Mouse (Mus musculus): ENCODE data around the gene Sytl3.
A peak's percentile ranks its signal among the peaks of the same experiment; 100 is the strongest.

Gene Sytl3

DNA sequence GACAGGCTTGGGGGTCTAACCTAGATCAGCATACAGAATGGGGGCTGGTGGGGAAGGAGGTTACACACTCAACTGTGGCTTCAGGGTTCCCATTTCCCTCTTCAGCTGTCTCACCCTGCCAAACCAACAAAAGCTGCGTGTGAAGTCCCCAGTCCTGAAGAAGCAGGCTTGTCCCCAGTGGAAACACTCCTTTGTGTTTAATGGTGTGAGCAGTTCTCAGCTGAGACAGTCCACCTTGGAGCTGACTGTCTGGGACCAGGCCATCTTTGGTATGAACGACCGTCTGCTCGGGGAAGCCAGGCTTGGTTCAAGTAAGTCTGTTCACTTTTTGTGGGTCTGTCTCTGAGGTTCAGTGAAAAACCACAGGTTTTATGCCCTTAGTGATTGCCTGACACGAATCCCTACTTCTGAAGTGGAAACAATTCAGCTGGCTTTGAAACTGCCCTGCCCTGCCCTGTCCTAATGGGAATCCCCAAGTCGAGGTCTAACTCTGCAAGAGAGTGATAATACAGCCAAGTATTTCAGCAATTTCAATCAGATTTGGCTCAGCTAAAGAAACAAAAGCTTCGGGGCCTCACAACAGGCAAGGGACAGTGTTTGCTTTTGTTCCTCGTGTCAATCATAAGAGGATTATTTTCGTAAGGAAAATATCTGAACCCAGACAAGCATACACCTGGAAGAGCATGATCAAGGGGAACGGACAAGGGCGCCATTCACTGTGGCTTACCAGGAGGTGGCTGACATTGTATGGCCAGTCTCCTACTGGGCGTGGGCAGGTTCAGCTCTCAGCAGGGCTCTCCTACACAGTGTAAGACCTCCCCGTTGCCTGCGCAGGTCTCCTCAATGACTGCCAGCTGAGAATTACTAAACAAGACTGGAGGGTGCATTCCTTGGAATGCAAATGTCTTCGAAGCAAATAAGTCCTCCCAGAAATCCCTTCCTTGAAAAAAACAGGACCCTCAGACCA, 77.7 kb downstream of the Sytl3 start:
- DNase-seq (ENCODE audit: low spot score in 2 of 2), result no peak

DNA sequence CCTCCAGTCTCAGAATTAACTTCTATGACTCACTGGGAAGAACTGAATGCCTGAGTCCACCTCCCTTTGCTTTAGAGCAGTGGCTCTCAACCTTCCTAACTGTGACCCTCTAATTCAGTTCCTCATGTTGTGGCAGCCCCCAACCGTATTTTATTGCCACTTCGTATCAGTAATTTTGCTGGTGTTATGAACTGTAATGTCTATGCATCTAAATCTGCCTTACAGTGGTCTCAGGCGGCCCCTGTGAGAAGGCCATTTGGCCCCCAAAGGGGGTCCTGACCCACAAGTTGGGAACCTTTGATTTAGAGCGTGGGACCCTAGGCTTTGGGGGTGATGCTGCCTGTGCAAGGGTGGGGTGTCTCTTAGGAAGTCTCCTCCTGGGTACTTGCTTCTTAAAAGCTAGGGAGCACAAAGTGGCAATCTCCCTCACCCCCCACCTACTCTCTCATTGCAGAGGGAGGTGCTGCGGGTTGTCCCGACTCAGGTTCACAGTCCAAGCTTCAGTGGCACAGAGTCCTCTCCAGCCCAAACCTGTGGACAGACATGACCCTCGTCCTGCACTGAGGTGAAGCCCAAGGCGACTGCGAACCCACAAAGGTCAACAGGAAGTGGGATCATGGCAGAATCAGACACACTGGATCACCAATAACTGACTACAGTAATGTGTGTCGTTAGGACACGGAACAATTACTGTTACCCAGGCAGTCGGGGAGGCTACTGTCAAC, 78.5 kb downstream of the Sytl3 start:
- no peak for DNase-seq (ENCODE audit: low spot score in 2 of 2)

DNA sequence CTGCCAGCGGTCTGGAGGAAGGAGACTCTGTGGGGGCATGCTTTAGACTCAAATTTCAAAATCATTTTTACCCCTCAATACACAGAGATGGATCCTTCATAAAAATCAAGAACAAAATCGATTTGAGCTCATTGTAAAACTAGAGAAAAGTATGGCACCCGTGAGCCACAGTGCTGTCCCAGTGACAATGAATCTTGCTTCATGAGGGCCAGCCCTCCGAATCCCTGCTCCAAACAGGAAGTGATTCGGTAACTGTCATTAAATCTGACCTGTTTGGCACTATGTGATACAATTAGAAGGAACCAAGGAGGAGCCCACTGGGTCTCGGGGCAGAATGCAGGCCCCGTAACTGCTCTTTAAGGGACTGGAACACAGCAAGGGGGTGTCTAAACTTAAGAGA, 79.9 kb downstream of the Sytl3 start:
- no peak for DNase-seq (ENCODE audit: low spot score in 2 of 2)

DNA sequence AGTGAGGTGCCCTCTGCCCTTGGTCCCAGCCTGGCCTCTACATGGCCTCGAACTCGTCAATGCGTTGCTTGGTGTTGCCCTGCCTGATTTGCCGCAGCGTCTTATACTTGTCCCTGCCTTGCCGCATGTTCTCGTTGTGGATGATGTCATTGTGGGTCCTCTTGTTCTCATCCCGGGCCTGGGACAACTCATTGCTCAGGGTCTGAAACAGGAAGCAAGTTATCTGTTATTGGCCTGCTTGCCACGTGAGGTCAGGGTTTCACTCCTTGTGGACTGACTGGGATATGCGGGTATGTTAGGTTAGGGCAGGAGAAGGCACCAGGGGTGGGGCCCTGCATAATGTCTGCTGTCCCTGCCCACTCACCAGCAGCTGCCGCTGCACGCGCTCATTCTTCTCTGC, 80.4 kb downstream of the Sytl3 start:
- peak in 1 of 2 experiments; percentile 22 for DNase-seq (ENCODE audit: low spot score in 2 of 2)

DNA sequence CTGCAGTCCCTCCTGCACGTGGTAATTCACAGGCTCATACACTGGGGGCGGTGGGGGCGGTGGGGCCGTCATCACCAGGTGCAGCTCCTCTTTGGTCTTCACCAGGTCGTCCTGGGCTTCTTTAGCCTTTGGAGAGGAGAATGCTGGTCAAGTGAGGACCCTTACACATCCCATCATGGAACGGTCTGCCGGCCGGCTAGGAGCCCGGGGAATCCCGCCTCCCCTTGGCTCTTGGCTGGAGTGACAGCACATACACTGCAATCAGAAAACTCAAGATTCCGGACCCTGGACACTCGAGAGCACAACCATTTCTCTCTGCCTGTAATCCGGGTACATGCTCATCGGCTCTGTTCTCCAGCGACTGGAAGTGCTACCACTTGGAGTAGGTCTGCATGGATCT, 80.9 kb downstream of the Sytl3 start:
- DNase-seq (ENCODE audit: low spot score in 2 of 2), result no peak

DNA sequence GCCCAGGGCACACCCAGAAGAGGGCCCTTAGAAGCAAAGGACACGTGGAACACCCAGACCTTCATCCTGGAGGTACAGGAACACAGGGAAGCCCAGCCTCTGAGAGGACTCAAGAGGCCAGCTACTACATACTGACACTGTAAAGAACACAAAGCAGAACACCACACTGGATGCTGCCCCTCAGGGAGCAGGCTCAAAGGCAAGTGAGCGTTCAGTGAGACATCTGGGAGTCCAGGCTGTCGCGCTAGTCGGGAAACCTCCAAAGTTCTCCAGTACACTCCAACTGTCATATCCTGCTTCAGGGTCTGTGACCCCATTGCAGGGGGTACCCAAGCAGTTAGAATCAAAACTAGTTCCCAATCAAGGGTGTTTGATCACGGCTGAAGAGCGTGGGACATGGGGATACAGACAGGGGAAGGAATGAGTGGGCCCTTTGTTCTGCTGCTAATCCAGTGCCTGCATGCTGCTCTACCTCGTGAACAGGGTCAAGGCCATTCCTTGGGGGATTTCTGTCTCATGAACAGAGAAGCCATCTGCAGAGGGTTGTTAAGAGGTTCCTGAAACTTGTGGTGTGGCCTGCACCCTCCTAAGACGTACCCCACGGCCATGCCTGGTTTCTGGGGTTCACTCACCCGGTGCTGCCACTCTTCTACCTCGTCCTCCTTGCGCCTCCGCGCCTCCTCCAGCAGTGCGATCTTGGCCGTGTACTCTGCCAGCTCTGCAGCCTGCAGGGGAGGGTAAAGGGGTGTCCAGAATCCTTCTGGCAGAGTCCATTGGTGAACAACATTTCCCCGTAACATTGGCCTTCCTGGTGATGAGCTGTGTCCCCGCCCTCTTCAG, 81.7 kb downstream of the Sytl3 start:
- no peak for DNase-seq (ENCODE audit: low spot score in 2 of 2)

DNA sequence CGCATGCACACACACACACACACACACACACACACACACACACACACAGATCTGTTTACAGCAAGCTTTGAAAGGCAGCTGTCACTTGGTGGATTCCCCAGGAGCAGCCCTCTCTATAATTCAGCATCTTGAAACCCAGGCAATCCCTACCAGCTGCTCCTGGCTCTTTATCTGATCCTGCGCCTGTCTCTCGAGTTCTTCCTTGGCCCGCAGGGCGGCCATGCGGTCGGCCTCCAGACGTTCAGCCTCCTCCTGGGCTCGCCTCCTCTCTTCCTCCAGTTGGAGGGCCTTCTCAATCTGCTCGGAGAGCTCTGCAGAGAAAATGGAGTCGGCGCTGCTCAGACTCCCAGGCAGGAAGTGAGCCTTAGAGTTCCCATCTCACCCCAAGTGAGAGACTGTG, 82.4 kb downstream of the Sytl3 start:
- no peak for DNase-seq (ENCODE audit: low spot score in 2 of 2)

DNA sequence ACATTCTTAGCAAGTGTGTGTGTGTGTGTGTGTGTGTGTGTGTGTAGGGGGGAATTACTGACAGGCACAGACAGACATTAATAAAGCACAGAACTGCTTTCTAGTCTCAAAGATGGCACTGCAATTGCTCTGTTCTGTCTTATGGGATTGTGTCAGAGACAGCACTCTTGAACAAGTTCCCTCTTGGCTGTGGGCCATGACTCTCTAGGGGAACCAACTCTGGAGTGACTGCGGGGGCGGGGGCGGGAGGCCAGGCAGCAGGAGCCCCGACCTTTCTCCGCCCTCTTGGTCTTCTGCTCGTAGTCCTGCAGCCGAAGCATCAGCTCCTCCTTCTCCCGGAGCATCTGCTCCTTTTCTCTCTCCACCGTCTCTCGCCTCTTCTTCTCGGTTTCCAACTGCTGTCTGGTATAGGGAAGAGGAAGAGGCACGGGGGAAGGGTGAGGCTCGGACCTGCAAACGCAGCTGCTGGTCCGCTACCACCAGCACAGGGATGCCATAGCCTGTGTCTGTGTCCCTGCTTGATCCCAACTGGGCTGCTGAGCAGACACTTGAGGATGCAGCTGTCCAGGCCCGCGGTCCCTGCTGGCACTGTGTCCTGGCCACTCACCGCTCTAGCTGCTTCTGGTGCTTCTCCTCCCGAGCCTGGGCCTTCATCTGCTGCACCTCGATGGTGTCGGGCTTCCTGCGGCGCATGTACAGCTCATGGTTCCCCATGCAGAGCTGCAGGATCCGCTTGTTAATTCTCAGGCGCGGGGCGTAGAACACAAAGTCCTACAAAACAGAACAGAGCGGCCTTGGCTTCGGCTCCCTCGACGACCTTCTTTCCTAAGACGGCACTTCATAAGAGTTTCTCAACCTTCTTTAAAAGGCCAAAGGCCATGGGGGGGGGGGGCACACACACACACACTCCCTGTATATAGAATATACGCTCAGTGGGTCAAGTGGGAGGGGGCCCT, 83.5 kb downstream of the Sytl3 start:
- DNase-seq (ENCODE audit: low spot score in 2 of 2), result peak; percentile 45 to 70

DNA sequence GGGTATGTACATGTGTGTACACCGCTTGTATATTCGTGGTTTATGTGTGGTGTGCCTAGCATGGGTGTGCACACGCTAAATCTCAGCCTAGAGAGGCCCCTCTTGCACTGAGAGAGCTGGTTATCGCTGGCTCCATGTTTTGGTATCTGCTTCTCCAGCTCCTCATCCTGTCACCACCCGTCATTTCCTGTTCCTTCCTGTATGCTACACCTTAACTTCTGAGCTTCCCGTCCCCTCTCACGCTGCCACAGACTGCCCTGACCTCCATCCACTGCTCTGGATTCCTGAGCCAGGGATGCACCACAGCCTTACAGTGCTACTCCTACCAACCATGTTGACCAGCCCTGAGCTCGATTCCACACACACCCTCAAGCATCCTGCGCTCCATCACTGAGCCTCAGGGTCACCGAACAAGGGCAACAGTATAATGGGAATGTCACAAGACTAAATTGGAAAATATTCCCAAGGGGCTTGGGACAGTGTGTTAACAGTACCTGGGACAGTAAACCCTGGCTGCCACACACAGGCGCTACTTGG, 84.2 kb downstream of the Sytl3 start:
- DNase-seq (ENCODE audit: low spot score in 2 of 2), result no peak

DNA sequence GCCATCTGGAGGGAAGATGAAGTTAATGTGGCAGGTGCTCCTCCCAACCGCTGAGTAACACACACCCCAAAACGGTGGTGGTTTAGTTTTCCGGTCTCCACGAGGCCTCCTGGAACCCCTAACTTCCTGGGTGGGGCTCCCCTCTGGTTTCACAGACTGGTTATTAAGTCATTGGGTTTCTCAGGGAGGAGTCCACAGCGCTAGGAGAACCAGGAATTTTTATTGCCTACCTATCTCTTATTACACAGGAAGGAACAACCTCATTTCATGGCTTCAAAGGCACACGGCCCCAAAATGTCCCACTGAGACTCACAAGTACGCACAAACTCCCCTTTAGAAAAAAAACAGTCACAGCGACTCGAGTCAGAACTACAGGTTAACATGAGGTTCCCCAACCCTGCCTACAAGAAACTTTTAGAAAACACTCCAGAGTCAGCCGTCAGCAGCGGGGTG, 84.9 kb downstream of the Sytl3 start:
- DNase-seq (ENCODE audit: low spot score in 2 of 2), result no peak

DNA sequence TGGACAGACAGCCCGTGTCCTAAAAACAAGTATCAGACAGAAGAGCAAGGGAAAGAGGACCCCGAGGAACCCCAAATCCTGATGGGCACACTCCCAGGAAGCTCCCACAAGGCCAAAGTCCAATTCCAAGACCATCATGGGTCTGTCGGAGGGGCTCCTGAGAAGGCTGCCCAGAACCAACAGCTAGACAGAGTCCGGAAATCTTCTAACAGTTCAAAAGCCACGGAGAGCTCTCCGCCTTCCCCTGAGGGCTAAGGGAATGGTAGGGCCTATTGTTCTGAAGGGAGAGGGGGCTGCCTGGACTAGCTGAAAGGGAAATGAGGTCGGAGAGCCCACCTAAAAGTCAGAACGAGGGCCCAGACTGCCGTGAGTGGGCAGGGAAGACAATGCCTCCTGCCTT, 85.5 kb downstream of the Sytl3 start:
- DNase-seq (ENCODE audit: low spot score in 2 of 2), result no peak

DNA sequence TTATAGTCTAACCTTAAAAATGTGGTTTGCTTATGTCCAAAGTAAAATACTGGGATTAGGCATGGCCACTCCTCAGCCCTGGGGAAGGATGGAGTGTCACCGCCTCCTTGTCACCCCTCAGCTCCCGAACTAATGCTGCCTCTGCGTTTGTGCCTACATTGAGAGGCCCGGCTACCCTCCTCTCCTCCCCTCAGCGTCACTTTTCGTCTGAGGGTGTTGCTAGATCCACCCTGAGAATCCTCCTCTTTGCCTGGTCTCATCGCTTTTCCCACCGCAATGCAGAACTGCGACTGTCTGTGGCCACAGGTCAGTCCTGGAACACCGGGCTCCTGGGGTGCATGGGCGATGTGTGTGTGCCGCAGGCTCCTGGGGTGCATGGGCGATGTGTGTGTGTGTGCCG, 86.0 kb downstream of the Sytl3 start:
- DNase-seq (ENCODE audit: low spot score in 2 of 2), result no peak

DNA sequence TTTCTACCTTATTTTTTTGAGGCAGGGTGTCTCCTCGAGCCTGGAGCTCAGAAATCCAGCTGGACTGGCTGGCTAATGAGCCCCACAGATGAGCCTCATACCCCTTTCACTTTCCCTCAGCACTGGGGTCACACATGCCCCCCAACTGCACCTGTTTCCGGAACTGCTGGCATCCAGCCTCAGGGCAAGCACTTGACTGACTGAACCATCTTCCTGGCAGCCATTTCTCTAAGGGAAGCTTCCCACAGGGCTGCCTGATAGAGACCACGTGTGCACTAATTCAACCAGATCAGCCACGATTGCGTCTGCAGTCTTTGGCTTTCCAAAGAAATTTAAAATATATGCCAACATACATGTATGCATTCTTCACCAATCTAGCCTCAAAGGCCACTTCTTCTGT, 86.6 kb downstream of the Sytl3 start:
- no peak for DNase-seq (ENCODE audit: low spot score in 2 of 2)

DNA sequence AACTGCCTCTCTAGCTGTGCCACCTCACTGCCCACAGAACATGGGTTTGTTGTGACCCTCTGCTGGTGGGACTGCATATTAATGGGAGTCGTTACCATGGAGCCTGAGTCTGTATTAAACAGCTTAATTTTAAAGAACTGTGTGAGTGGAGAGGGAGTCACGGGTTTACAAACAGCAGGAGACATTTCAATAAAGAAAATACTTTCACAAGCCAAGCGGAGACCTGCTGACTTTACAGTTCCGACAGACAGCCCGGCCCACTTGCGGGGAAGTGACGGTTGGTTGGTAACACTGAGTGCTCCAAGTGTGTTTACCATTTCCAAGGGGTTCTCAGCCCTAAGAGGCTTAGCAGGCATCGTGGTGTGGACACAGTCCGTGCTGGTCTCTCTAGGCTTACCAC, 87.1 kb downstream of the Sytl3 start:
- DNase-seq (ENCODE audit: low spot score in 2 of 2), result no peak

DNA sequence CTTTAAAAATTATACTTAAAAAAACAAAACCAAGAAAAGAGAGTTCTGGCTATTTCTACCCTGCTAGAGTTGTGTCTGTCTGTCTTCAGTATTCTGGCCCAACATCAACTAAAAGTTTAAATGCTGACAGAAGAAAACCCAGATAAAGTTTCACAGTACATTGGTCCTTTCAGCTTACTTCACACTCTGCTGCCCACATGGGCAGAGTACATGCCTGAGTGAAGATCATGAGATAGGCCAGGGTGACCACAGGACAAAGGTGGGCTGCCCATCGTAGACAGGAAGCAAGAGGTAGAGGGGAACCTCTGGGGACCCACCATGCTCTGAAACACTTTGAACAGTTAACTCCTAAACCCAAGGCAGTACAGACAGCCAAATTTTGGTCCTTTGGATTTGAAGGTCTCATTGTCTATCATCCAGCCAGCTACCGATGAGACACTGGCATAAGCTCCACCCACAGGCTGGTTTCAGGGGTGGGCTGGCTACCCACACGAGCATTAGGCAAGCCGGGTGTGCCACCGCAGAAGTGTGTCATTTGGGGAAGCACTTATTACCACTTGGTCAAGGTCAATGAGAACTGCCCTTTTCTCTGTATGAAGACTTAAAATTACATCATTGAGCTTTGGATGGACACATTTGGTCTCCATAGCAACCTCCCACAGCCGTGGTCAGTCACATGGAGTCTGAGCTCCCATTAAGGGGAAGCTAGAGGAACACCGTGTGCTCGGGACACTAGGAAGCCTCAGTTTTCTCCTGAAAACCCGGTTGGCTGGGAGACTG, 87.7 kb downstream of the Sytl3 start:
- no peak for DNase-seq (ENCODE audit: low spot score in 2 of 2)

DNA sequence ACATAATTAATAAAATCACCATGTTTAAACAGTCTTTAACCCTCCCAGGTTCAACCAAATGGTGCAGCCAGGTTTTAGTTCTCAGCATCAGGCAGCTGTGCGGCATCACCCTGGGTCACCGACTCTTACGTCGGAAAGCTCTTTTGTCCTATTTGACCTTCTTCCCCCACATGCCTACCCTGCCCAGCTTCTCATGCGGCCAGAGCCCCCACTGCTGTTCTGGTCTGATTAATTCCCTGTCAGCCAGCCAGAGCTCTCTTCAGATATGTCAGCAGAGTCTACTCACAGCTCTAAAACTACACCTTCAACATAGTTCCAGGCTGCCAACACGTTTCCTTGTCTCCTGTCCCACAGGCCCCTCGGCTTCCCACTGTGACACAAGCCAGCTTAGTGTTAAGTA, 88.6 kb downstream of the Sytl3 start:
- no peak for DNase-seq (ENCODE audit: low spot score in 2 of 2)

DNA sequence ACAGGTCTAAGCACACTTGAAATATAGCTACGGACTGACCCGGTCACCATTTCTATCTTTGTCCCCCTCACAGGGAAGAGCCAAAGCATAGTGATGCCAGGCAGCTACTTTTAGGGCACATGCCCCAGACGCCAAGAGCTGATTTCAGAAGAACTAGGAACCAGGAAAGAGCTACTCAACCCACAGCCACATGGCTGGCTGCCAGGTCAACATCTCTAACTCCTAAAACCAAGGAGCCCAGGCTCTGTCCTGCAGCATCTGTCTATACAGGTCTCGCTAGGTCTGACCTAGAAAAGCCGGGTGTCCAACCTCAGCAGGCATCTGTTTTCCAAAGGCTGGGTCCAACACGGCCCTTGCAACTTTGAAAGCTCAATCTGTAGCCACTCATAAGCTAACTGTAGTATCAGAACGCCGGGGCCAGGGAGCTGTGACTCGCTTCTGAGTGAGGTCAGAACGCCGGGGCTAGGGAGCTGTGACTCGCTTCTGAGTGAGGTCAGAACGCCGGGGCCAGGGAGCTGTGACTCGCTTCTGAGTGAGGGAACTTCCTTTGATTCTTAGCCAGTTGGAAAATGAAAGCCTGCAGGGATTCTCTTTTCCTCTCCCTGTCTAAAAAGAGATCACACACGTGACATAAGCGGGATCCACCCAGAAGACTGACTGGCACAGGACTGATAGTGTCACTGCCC, 90.0 kb downstream of the Sytl3 start:
- no peak for DNase-seq (ENCODE audit: low spot score in 2 of 2)

DNA sequence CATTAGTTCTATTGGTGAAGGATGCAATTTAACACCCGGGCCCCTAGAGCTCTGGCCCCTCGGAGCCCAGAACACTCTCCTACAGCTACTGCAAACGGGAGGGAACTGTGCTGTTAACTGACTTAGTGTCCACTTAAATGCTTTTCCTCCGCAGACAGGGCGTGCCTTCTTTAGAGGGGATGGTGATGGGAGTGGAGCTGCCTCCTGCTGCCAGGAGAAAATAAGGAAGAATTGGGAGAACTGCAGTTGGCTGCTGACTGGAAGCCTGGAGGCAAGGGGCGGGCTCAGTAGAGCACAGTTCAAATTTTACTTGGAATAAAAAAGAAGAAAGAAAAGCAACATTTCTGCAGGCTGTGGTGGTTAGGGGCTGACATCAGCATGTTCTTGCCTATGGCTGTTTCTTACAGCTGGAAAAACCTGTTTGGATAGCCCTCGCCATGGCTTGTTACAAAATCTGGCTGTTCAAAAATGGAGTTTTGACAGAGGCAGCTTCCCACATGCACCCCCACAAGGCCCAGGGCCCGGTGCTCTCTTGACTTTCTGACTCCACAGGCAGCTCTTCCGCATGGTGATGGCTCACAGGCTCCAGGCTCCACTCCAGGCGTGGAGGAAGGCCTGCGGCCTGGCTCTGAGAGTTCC, 92.4 kb downstream of the Sytl3 start:
- no peak for DNase-seq (ENCODE audit: low spot score in 2 of 2)

DNA sequence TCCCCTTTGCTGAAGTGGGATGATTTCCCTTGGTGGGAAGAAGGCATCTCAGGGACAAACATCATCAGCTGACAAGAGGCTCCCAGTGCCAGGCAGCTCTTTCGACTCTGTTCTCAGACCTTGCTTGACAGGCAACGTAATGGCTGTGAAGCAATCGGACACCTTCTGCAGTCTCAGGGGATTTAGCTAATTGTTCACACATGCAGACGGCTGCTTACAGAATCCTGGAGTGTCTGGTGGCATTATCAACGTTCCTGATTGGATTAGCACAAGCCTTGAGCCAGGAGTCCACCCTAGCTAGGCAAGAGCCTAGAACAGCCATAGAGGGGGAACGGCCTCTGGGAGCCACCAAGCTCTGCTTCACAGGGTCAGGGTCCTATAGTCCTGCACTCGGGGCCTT, 93.5 kb downstream of the Sytl3 start:
- DNase-seq (ENCODE audit: low spot score in 2 of 2), result no peak

All from right cerebral cortex, postnatal 10 days (tissue).